Mouse (Mus musculus): Measurements from ENCODE around the gene Nhej1.

DNA sequence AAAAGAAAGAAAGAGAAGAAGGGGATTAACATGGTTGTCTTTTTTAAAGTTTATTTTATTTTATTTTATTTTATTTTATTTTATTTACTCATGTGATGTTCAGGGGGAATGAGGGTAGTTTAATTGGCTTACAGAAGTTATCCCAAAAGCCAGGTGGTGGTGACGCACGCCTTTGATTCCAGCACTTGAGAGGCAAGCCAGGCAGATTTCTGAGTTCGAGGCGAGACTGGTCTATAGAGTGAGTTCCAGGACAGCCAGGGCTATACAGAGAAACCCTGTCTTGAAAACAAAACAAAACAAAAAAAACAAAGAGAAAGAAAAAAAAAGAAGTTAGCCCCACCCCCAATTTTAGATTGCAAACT, 35.2 kb upstream of the Nhej1 start:
- no peak for TF ChIP-seq CTCF (IDR thresholded peaks at IDR 0.05; ENCODE audit: low read depth, low read length)
- TF ChIP-seq GATA1 (IDR thresholded peaks at IDR 0.05; ENCODE audit: borderline replicate concordance, low read length): no peak

Measured in G1E (cell line).